Mouse (Mus musculus) urinary bladder, postnatal 4 days (tissue): ENCODE results near the gene Nfix.
A peak's percentile ranks its signal among the peaks of the same experiment; 100 is the strongest.

ENCODE experiments used
- DNase-seq, 2 experiments: peaks; one replicate each; pipeline ENCODE4 v3.0.0; 2021 to 2022; ENCODE audit warnings: low spot score in 2 of 2

Nfix gene

DNA sequence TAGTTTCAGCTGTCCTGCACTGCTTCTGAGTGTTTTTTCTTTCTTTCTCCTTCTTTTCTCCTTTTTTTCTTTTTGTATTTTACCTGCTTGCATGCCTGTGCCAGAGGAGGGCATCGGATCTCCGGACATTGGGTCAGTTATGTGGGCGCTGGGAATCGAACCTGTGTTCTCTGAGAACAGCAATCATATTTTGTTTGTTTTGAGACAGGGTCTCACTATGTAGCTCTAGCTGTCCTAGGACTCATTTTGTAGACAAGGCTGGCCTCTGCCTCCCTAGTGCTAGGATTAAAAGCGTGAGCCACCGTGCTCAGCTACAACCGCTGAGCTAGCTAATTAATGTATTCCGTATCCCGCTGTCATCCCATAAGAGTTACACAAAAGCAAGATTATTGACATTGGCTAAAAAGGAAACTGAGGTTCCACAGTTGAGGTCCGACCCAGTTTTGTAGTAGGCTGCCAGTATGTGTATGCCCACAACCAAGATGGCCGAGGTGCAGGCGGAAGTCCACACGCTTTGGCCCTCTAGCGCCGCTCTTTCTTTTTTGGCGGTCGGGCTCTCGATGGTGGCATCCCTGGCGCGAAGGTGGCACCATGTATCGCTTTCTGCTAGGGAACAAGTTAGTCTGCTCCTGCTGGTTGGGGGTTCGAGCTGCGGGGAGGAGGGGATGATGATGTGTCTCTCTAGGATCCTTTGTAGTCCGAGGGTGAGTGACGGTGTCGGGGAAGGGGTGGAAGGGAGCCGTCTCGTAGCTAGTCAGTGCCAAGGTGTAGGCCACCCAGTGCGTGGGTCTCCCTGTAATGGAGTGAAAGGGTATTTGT, 135.4 kb downstream of the Nfix start:
- peak; percentile 70 to 73 for DNase-seq

- DNase-seq, result peak; percentile 97
Measured at GRCm38 (mm10) chr8:84663483-84664327, 136.4 kb downstream of the Nfix start.

DNA sequence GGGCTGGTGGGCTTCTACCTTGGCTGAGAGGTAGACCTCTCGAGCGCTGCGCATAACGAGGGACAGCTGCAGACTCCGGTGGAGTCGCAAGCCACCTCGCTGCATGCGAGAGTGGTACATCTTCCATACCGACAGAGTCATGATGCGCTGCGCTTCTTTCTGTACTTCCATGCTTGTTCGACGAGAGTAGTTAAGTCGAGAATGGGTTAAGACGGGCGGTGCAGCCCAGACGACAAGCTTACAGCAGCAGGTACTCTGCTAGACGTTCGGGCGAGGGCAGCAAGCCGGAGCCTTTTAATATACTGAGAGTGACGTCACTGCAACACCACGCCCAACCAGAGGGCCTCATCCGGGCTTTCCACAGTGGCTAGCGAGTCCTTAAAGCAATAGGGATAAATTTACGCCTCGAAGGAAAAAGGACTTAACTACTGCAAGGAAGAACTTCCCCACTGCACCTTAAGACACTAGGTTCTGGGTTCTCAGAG, 137.5 kb downstream of the Nfix start, which contains the start of gene Ier2:
TSS of gene Ier2 (minus strand) at position 272 of the 485 bp plus-strand sequence.
- peak; percentile 93 to 95 for DNase-seq

DNA sequence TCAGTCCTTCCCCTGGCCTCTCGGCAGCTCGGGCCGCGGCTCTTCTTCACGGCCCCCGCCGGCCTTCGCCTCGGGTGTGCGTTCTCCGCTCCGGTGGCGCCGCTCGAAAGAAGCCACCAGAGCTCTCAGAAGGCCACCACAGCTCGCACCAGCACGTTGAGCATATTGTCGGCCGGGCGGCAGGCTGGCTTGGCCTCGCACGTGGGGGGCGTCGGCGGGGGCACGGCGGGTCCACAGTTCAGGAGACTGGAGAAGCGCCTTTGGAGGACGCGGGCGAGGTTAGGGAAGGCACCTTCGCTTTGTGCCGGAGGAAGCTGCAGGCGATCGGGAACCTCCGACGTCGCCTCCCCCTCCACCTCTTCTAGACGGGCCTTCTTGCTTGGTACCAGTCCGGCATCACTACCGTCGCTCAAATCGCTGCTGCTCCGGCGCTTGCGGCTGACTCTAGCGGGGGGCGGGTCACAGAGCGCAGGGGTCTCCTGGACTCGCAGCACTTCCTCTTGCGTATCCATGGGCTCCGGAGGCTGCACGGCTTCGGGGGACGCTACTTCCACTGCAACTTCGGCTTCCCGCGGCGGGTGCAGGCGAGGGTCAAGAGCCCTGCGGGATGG, 138.1 kb downstream of the Nfix start:
- DNase-seq, result peak in 1 of 2 experiments; percentile 39

GRCm38 (mm10) chr8:84661458-84661871, 138.7 kb downstream of the Nfix start:
- DNase-seq, result peak; percentile 85 to 88

DNA sequence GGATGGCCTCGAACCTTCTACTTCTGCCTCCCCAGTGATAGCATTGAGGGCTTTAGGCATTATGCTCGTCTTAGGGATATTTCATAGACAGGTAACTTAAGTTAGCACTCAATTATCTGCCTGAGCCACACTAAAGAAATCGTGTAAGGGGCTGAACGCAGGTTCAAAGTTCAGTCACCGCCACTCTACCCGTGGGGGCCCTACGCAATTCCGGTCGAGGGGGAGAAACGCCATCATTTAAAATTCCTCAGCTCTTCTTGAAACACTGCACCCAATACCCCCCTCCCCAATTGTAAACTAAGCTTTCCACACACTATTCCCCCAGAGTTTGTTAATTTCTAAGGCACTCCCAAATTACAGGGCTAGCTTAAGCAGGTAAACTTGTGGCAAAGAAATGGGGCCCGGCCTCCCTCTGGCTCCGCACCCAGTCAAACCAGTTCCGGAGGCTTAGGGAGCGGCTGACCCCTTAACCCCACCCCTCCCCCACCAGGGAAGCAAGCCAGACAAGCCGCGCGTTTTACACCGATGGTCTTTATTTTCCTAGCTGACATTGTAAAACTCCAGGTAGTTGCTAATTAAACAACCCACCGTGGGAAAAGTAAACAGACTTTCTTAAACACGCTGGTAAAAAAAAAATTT, 139.2 kb downstream of the Nfix start:
- peak; percentile 55 to 75 for DNase-seq

DNA sequence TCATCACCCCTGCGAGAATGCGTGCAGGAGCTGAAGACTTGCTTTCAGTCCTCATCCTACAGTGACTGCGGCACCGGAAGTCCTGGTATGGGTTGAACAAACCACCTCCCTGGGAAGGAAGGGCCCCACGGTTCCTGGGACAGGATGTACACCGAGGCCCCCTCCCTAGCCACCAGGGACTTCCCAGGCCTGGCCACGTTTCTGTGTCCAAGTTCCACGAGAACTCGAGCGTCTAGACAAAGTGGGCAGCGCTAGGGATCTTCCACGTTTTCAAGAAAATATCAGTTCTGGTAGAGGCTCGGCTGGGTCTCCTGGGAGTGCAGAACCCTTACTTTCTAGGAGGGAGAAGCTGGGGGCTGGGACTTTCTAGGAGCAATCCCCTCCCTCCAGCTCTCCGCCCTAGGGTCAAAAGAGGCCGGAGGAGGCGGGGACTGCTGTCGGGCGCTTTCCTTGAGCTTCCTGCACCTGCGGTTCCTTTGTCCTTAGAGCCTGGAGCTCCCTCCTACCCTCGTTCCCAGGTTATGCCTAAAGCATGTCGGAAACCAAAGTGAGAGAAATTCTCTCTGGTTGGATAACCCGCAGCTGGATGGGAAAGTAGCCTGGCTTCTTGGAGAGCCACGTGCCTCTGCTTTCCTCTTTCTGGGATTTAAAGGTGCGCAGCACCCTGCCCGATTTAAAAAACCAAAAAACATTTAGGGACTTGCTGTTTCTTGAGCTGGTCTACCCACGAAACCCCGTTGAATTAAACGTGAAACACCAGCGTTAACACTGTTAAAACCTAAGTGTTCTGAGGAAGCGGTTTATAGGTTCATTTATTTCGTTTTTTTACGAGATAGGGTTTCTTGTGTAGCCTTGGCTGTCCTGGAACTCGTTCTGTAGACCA, 140.0 kb downstream of the Nfix start:
- DNase-seq, result peak in 1 of 2 experiments; percentile 62

GRCm38 (mm10) chr8:84658951-84659350, 141.2 kb downstream of the Nfix start:
- DNase-seq, result no peak

DNA sequence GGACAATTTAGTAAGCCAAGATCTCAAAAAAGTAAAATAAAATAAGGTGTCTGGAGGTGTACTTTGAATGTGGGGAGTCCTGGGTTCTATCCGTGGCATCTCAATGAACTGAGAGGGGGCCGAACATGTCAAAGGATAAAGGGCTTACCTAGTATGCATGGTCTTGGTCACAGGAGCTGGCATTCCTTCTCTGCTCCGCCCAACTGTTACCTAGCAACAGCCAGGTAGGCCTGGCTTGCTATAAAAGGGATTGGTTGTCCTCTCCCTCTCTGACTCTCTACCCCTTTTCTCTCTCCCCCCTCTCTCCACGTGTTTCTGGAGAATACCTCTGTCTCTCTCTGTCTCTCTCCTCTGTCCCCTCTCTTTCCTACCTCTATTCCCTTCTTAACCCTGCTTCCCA, 142.5 kb downstream of the Nfix start:
- no peak for DNase-seq

DNA sequence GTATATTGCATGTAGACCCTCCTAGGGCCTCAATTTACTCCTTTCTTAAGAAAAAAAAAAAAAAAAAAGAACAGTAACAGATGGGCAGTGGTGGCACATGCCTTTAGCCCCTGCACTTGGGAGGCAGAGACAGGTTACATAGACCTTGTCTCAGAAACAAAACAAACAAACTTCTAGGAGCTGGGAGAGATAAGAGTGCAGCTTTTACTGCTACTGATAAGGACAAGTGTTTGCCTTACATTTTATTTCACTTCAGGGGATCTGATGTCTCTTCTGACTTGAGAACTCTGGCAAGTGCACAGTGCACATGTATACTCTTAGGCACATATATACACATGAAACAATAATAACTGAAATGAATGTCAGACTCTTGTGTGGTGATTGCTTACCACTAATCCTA, 142.9 kb downstream of the Nfix start:
- no peak for DNase-seq

- DNase-seq, result peak in 1 of 2 experiments; percentile 78
Measured at GRCm38 (mm10) chr8:84656641-84657126, 143.5 kb downstream of the Nfix start.

DNA sequence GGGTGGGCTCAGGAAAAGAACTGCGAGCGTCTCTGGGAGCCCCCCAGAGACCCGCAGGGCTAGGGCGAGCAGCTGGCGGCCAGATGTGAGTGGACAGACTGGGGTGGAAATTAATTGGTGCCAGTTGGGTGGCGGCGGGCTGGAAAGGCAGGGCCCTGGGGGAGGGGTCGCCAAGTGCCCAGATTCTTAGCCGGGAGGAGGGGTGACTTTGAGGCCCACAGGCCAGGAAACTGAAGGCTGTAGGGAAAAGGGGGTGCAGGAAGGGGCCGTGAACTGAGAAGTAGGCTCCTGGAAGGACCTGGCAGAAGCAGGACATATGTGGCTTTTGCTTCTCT, 144.0 kb downstream of the Nfix start:
- peak in 1 of 2 experiments; percentile 58 for DNase-seq

DNA sequence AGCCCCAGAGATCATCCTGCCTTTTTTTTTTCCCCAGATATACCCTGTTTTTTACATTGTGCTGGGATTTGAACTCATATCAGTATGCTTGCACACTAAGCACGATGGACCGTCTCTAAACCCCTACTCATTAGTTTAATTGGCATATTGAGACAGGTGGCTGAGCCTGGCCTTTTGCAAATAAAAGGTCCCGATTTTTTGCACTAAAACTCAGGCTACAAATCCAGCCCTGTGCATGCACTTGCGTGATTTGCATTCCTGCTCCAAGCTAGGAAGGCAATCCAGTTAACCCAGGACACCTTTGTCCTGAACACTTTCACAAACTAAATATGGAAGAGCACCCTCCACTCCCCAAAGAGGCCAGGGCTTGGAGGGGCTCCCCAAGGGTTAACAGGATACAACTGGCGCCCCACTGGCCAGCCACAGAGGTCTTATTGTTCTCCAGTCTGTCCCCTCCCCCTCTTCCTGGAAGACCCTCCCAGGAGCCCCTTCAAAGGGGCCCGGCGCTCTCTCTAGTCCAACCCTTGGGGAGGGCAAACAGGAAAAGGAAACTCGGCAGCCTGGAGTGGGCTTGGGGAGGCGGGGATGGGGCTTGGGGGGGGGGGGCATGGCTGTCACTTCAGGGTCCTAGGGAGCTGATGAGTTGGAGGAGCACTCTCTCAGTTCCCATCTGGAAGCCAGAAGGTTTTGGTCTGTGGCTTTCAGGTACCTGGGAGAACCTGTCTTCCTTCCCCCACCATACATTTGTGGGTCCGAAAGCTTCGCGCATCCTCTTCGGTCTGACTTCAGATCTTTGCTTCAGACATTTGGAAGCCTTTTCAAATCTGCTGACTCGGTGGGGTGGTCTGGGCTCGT, 144.6 kb downstream of the Nfix start:
- DNase-seq, result no peak

DNA sequence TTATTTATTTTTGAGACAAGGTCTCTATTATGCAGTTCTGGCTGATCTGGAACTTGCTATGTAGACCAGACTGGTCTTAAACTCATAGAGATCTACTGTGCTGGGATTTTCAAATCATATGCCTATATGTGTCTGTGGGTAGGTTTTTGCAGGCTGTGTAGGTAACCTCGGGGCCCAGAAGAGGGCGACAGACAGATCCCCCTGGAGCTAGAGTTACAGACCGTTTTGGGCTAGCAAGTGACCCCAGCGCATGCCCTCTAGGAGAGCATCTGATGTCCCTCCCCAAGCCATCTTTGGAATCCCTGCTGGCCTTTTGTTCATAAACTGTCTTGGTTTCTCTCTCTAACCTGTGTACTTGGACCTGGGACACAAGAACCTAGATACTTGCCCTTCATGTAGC, 145.5 kb downstream of the Nfix start:
- DNase-seq, result no peak

GRCm38 (mm10) chr8:84653092-84653631, 147.0 kb downstream of the Nfix start:
- DNase-seq, result no peak

DNA sequence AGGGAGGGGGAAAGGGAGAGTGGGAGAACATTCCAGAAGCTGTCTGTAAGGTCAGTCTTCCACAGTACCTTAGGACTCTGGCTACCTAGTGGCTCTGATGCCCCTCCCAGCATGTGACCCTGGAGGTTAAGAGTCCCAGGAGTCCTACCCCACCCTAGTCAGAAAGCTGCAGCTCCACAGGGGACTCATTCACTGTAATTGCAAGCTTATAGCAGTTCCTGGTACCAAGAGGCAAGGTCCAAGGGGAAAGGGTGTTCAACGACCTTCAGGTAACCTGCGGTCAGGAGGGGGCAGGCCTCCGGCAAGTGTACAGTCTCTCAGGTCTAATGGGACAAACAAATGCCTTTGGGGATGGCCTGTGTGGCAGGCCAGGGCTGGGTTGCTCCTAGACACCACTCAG, 149.9 kb downstream of the Nfix start:
- no peak for DNase-seq
